Mouse (Mus musculus) spleen, adult 12 weeks (tissue): Measurements from ENCODE around the gene Hs3st6.
"Not testable (repeated sequence)": the region's sequence is repeated elsewhere in the genome, so short reads cannot be mapped to it uniquely, and the experiment has no call there.

Experiments used
- DNase-seq: peaks from one replicate; pipeline ENCODE4 v3.0.0; 2022; ENCODE audit warnings: low spot score

Gene Hs3st6

GRCm38 (mm10) chr17:24752415-24753394 is at the start of gene Hs3st6:
Gene Hs3st6, plus strand, starts transcription at chr17:24752988.
- DNase-seq: no peak

- no peak for DNase-seq
These were observed 47.0 kb upstream of the Hs3st6 start for GRCm38 (mm10) chr17:24705821-24706220.

GRCm38 (mm10) chr17:24706982-24707800 is 45.6 kb upstream of the Hs3st6 start, which contains the start of gene Tbl3:
Gene Tbl3, minus strand, starts transcription at chr17:24707660.
- DNase-seq: peak; percentile 88

DNA sequence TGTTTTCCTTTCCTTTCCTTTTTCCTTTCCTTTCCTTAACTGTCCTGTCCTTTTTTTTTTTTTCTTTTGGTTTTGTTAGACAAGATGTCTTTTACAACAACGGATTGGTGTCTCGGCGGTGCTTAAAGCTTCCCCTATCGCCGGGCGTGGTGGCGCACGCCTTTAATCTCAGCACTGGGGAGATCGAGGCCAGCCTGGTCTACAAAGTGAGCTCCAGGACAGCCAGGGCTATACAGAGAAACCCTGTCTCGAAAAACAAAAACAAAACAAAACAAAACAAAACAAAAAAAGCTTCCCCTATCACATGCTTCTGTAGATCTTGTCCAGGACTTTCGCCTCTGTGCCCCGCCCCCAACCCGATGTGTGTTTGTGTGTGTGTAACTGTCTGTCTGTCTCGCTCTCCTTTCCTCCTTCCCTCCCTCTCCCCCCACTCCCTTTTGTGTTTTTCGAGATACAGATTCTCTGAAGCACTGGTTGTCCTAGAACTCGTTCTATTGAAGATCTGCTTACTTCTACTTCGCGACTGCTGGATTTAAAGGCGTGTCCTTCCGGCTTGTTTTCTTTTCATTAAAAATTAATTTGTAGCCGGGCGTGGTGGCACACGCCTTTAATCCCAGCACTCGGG is 44.9 kb upstream of the Hs3st6 start:
- no peak for DNase-seq

DNA sequence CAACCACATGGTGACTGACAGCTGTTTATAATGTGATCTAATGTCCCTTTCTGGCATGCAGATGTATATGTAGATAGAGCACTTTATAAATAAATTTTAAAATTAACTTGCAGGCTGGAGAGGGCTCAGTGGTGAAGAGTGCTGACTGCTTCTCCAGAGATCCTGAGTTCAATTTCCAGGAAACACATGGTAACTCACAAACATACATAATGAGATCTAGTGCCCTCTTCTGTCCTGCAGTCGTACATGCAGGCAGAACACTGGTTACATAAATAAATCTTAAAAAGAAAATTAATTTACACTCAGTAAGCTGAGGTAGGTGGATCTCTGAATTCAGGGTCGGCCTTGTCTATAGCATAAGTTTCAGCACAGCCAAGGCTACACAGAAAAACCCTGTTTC is 44.1 kb upstream of the Hs3st6 start:
- no peak for DNase-seq

DNA sequence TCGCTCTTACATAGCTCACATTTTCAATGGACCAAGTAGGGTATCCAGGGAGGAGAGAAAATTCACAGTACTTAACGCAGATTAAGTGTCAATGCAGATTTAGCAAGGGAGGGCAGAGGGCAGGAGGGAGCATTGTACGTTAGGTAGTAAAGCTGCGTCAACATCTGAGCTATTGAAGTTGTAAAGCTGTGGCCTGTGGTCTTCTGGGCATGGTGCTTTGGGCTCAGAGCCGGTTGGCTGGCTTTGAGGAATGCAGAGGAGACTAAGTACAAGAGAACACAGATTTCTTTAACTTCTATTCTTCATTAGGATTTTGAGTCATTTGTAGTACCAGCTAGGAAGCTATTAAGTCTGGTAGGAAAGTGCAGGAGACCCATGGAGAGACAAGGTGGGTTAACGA is 37.2 kb upstream of the Hs3st6 start:
- no peak for DNase-seq

DNA sequence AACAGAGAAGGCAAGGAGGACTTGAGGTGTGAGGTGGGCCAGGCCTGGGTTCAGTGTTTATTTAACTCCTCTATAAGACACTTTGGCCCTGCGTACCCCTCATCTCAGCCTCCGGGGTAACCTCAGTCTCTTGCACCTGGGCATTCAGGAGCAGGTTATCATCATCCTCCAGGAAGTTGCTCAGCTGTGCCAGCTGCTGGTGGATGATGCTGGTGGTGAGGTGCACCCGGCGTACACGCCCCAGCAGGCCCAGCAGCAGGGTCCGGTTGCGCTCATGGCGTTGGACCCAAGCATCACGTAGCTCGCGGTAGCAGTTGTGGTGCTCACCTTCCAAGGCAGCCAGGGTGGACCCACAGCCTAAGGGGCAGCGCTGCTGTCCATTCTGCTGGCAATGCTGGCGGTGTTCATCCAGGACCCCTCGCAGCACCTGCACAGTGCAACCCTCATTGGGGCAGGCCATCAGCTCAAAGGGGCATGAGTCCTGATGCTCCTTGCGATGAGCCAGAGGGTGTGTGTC is 36.6 kb upstream of the Hs3st6 start:
- DNase-seq: no peak

DNA sequence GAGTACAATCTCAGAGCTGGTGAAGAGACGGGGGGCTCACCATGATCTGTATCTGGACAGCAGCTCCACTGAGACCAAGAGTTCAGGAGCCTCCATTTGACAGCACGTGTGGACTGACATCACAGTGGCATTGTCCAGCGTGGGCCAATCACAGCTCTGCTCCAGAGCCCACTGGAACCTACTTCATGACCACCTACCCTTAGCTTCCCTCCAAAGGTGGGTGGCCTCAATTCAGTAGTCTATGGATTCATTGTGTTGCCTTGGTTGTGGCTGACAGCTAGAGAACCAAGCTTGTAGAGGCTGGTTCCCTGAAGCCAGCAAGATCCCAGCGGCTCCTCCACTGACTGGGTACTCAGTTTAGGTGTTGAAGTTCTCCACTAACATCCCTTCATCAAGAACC is 34.8 kb upstream of the Hs3st6 start, which contains the start of the genes Rnf151 and Rps2:
Gene Rnf151, minus strand, starts transcription at position 121 of the 400 bp plus-strand sequence.
Gene Rps2, plus strand, starts transcription at position 174 of the 400 bp plus-strand sequence.
- no peak for DNase-seq

- not testable (repeated sequence) for DNase-seq
These were observed 33.9 kb upstream of the Hs3st6 start for GRCm38 (mm10) chr17:24718938-24719337.

DNA sequence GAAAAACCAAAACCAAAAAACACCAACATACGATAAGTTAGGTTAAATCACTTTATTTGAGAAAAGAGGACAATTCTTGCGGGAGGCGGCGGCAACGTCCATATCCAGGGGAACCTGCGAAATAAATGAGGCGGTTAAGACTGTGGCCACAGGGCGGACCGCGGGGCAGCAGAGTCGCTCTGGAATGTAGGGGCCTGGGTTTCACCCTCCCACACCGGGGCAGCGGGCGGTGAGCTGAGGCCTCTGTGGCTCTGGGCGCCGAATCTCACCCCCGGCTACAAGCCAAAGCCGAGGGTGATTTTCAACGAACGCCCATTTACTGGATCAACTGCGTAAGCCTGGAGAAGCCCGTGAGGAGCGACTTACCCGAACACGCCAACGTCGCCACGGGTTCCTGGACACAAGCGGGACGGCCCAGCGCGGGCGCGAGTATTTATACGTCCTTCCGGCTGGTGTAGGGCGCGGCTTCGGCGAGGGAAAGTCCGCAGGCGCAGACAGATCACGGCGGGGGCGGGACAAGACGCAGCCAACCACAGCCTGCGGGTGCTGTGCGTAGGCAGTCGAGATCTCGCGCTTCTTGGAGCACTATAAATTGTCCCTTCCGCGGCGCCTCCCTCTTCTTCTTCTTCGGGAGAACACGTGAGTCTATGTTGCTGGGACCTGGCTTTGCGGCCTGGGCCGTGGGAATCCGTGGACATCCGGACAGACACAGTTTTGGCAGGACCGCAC is 33.1 kb upstream of the Hs3st6 start:
- DNase-seq: peak; percentile 92

- DNase-seq: not testable (repeated sequence)
These were observed 32.2 kb upstream of the Hs3st6 start for GRCm38 (mm10) chr17:24720616-24721015.

- not testable (repeated sequence) for DNase-seq
These were observed 31.3 kb upstream of the Hs3st6 start for GRCm38 (mm10) chr17:24721383-24721955.

DNA sequence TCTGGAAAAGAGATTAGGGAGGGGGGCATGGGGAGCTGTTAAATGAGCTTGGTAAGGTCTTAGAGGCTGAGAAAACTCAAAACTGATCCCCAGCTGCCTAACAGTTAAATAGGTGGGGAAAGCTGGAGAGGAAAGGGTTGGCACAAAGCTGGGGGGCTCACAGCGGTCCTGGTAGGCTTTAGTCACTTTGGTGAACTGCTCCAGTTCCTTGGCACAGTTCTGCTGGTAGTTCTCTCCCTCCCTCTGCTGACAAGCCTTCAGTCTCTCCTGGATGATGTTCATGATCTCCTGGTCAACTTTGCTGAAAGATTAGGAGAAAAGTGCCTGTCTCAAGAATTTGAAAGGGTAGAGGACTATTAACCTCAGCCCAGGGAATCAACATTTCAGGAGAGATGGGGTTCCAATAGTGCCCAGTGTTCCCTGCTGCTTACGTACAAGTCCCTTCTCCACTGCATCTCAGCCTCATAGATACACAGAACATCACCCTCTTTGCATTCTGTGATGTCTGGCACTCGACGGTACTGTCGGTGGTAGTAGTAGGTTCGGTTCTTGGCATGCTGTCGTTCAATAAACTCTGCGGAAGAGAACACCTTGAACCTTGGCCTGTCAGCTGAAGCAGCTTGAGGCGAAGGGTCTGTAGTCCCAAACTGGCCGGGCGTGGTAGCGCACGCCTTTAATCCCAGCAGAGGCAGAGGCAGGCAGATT is 30.4 kb upstream of the Hs3st6 start:
- DNase-seq: no peak

- no peak for DNase-seq
These were observed 29.5 kb upstream of the Hs3st6 start for GRCm38 (mm10) chr17:24723122-24723880.

GRCm38 (mm10) chr17:24723881-24724180 is 29.0 kb upstream of the Hs3st6 start:
- no peak for DNase-seq

- peak; percentile 93 for DNase-seq
These were observed 28.6 kb upstream of the Hs3st6 start, which contains the start of gene Ndufb10 for GRCm38 (mm10) chr17:24724184-24724583. Gene Ndufb10, minus strand, starts transcription at chr17:24724478.

DNA sequence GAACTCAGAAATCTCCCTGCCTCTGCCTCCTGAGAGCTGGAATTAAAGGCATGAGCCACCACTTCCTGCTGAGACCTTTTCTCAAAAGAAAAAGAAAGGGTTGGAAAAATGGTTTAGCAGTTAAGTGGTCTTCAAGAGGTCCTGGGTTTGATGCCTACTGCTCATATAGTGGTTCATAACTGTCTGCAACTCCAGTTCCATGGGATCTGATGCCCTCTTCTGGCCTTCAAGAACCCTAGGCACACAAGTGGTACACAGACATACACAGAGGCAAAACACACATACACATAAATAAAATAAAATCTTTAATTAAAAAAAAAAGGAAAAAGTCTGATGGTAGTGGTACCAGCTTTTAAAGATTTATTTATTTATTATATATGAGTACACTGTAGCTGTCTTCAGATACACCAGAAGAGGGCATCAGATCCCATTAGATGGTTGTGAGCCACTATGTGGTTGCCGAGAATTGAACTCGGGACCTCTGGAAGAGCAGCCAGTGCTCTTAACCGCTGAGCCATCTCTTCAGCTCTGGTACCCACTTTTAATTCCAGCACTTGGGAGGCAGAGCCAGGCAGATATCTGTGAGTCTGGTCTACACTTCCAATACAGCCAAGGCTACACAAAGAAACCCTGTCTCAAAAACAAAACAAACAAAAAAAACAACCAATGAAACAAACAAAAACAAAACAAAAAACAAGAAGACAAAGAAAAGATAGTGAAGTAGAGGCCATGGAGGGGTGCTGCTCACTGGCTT is 27.0 kb upstream of the Hs3st6 start:
- DNase-seq: no peak

- DNase-seq: no peak
These were observed 25.2 kb upstream of the Hs3st6 start, which contains the start of gene Rpl3l for GRCm38 (mm10) chr17:24727618-24728017. Gene Rpl3l, plus strand, starts transcription at chr17:24727820.

DNA sequence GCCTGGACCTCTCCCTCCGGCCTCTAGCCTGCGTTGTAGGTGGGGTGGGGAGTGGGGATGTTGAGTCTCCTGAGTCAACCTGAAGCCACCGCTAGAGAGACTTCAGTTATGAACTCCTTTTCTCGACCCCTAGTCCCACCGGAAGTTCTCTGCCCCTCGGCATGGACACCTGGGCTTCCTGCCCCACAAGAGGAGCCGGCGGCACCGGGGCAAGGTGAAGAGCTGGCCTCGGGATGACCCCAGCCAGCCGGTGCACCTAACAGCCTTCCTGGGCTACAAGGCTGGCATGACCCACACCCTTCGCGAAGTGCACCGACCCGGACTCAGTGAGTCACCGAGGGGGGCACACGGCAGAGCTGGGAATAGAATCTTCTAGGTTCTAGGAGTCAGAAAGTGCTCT is 24.6 kb upstream of the Hs3st6 start:
- DNase-seq: no peak
